In genomic region chr3:126986687-126987086, GRCm38 (mm10) we compare ENCODE assay signal across 17 mouse cellular contexts.
DNase-seq lines count a peak whose midpoint lies in the region; ATAC-seq lines count a peak whose summit lies in the region.
"Had no signal": no experiment of that assay in that cellular context is flagged by ENCODE, and none has a peak within 500 bp of the region (broad histone marks: within the 10 kb centered on the region; RNA-seq: fewer than 3 reads in every experiment).

No protein-coding gene starts in this region.

- intact Hi-C loops in heart, postnatal 10 days (cut with DNase I) = no loop called here

- DNase-seq in forebrain, embryonic 14.5 days (ENCODE audit: low spot score) = no peak
- DNase-seq in heart, adult 11 months = peak; percentile 31
- no peak for DNase-seq in heart, postnatal 10 days
- DNase-seq in 3T3-L1 (ENCODE audit: low read depth, low spot score) = peak; percentile 32
- peak; percentile 38 for DNase-seq in adipocyte (ENCODE audit: low spot score)
- no peak for DNase-seq in ovary, postnatal 10 days (ENCODE audit: low spot score)
- no peak for DNase-seq in spleen, postnatal 10 days (ENCODE audit: low spot score in 2 of 2)
- DNase-seq: adrenal gland, postnatal 14 days; cerebellum, adult 18-20 months; cerebellum, adult 9-11 months; gastrocnemius, postnatal 14 days; kidney, adult 11 months; kidney, adult 9 months had no signal

- no peak overlapping the region for H3K4me2 ChIP-seq in forebrain, embryonic 14.5 days (ENCODE audit: low read length)
- H3K4me2 ChIP-seq in forebrain, embryonic 12.5 days = no peak overlapping the region
- H3K4me2 ChIP-seq: heart, embryonic 13.5 days; hindbrain, embryonic 13.5 days had no signal

- H3K4me3 ChIP-seq in forebrain, embryonic 14.5 days (ENCODE audit: low read depth, low read length) = no peak overlapping the region
- H3K4me3 ChIP-seq in forebrain, embryonic 12.5 days (replicated peaks) = no peak overlapping the region
- H3K4me3 ChIP-seq: heart, embryonic 13.5 days; hindbrain, embryonic 13.5 days had no signal

- no peak overlapping the region for H3K9ac ChIP-seq in forebrain, embryonic 14.5 days (ENCODE audit: low read length)
- no peak overlapping the region for H3K9ac ChIP-seq in forebrain, embryonic 12.5 days
- H3K9ac ChIP-seq: heart, embryonic 13.5 days; hindbrain, embryonic 13.5 days had no signal

- no peaks in the 10 kb centered on the region for H3K27me3 ChIP-seq in forebrain, embryonic 14.5 days (replicated peaks; ENCODE audit: control insufficient read depth, insufficient read depth, low read length)
- no peaks in the 10 kb centered on the region for H3K27me3 ChIP-seq in forebrain, embryonic 12.5 days
- H3K27me3 ChIP-seq: heart, embryonic 13.5 days; hindbrain, embryonic 13.5 days had no signal

- no peaks in the 10 kb centered on the region for H3K9me3 ChIP-seq in forebrain, embryonic 14.5 days (replicated peaks; ENCODE audit: control insufficient read depth, low read length)
- no peaks in the 10 kb centered on the region for H3K9me3 ChIP-seq in forebrain, embryonic 12.5 days
- H3K9me3 ChIP-seq: heart, embryonic 13.5 days; hindbrain, embryonic 13.5 days had no signal

- peaks cover 14% of the 10 kb centered on the region for H3K36me3 ChIP-seq in forebrain, embryonic 14.5 days (ENCODE audit: control insufficient read depth, insufficient read depth, low read length)
- H3K36me3 ChIP-seq in forebrain, embryonic 12.5 days (replicated peaks) = peaks cover 8% of the 10 kb centered on the region; the same call in 1 of the 2 replicates
- H3K36me3 ChIP-seq: heart, embryonic 13.5 days had no signal

- 89% methylated on average over 3 of the region's 3 CpGs for WGBS in forebrain, embryonic 14.5 days
- 93% methylated on average over 3 of the region's 3 CpGs for WGBS in forebrain, embryonic 12.5 days

- no peaks in the 10 kb centered on the region for H3K4me1 ChIP-seq in forebrain, embryonic 14.5 days (ENCODE audit: control insufficient read depth, insufficient read depth, low read length)
- H3K4me1 ChIP-seq in forebrain, embryonic 12.5 days = no peaks in the 10 kb centered on the region
- H3K4me1 ChIP-seq: heart, embryonic 13.5 days; hindbrain, embryonic 13.5 days had no signal

- peak; percentile 15; the same call in 1 of the 2 replicates for ATAC-seq in forebrain, embryonic 14.5 days
- no peak for ATAC-seq in forebrain, embryonic 12.5 days (ENCODE audit: low FRiP score)
- ATAC-seq: hindbrain, postnatal 0 days had no signal

- no peak overlapping the region for H3K27ac ChIP-seq in forebrain, embryonic 14.5 days (ENCODE audit: low read depth, low read length)
- no peak overlapping the region for H3K27ac ChIP-seq in forebrain, embryonic 12.5 days
- H3K27ac ChIP-seq: heart, embryonic 13.5 days; hindbrain, embryonic 13.5 days; hindbrain, postnatal 0 days had no signal

Comparison
In these comparisons a context has a peak if more than half of its experiments do, and no peak if none do; other contexts are left out.
1. DNase-seq: peak in heart, adult 11 months (single experiment), 3T3-L1 (single experiment) and adipocyte (single experiment); none in forebrain, embryonic 14.5 days (single experiment), heart, postnatal 10 days (0 of 2), ovary, postnatal 10 days (single experiment) and spleen, postnatal 10 days (0 of 2).